14 mouse cellular contexts compared by ENCODE assay signal in genomic region chr13:113947546-113947945, GRCm38 (mm10).
DNase-seq lines count a peak whose midpoint lies in the region; ATAC-seq and TF ChIP-seq lines count a peak whose summit lies in the region.
"Had no signal": no experiment of that assay in that cellular context is flagged by ENCODE, and none has a peak within 500 bp of the region (broad histone marks: within the 10 kb centered on the region; RNA-seq: fewer than 3 reads in every experiment).

No protein-coding gene starts in this region.

- H3K79me2 ChIP-seq in liver, adult 2 months (ENCODE audit: control insufficient read depth, insufficient read depth, low read length), result no peaks in the 10 kb centered on the region

- no peak overlapping the region for H3K4me3 ChIP-seq in liver, adult 2 months (ENCODE audit: insufficient read depth, low read depth, low read length)
- H3K4me3 ChIP-seq in liver, postnatal 0 days (ENCODE audit: low read depth, low read length), result no peak overlapping the region
- H3K4me3 ChIP-seq: embryonic facial prominence, embryonic 13.5 days; limb, embryonic 13.5 days; midbrain, embryonic 13.5 days had no signal

- H3K9me3 ChIP-seq in liver, postnatal 0 days (ENCODE audit: low read length), result no peaks in the 10 kb centered on the region
- H3K9me3 ChIP-seq: embryonic facial prominence, embryonic 13.5 days; limb, embryonic 13.5 days; midbrain, embryonic 13.5 days had no signal

- H3K36me3 ChIP-seq in liver, adult 2 months (ENCODE audit: control insufficient read depth, insufficient read depth, low read length), result no peaks in the 10 kb centered on the region
- H3K36me3 ChIP-seq in liver, postnatal 0 days (replicated peaks; ENCODE audit: insufficient read depth, low read length), result no peaks in the 10 kb centered on the region
- H3K36me3 ChIP-seq: embryonic facial prominence, embryonic 13.5 days; limb, embryonic 13.5 days; midbrain, embryonic 13.5 days had no signal

- no peak overlapping the region for H3K4me2 ChIP-seq in liver, postnatal 0 days (ENCODE audit: low read depth, low read length)
- H3K4me2 ChIP-seq: embryonic facial prominence, embryonic 13.5 days; limb, embryonic 13.5 days; midbrain, embryonic 13.5 days had no signal

- peak; percentile 27 for DNase-seq in adrenal gland, postnatal 14 days
- DNase-seq in adrenal gland, postnatal 25 days, result no peak
- no peak for DNase-seq in frontal cortex, postnatal 36 days (ENCODE audit: low spot score in 2 of 2)
- DNase-seq in liver, adult 2 months (ENCODE audit: extremely low read depth, low read depth, low spot score), result peak; percentile 11
- no peak for DNase-seq in liver, postnatal 0 days
- DNase-seq in NIH3T3 (ENCODE audit: low read depth), result peak; percentile 71
- no peak for DNase-seq in urinary bladder, postnatal 4 days (ENCODE audit: low spot score in 2 of 2)
- DNase-seq: cerebellum, adult 11 months had no signal

- no peak for TF ChIP-seq CTCF in liver, adult 2 months (IDR thresholded peaks at IDR 0.05; ENCODE audit: low read depth, low read length)
- TF ChIP-seq CTCF in liver, postnatal 0 days (IDR thresholded peaks at IDR 0.05; ENCODE audit: low read depth), result no peak

- peak; percentile 69 for ATAC-seq in frontal cortex, adult (ENCODE audit: low TSS enrichment)
- no peak for ATAC-seq in liver, postnatal 0 days
- ATAC-seq: inflammation-experienced regulatory T-cells, adult 6 months; midbrain, embryonic 13.5 days had no signal

- no peaks in the 10 kb centered on the region; the same call in 1 of the 2 replicates for H3K4me1 ChIP-seq in liver, adult 2 months (ENCODE audit: control insufficient read depth, insufficient read depth, low read length)
- H3K4me1 ChIP-seq in liver, postnatal 0 days (ENCODE audit: insufficient read depth), result no peaks in the 10 kb centered on the region

- H3K27me3 ChIP-seq in liver, adult 2 months (ENCODE audit: control insufficient read depth, insufficient read depth, low read length), result no peaks in the 10 kb centered on the region
- H3K27me3 ChIP-seq in liver, postnatal 0 days (ENCODE audit: insufficient read depth, low read length), result no peaks in the 10 kb centered on the region
- H3K27me3 ChIP-seq: embryonic facial prominence, embryonic 13.5 days; limb, embryonic 13.5 days; midbrain, embryonic 13.5 days had no signal

- no peak overlapping the region for H3K27ac ChIP-seq in liver, adult 2 months (replicated peaks; ENCODE audit: insufficient read depth, low read depth, low read length)
- no peak overlapping the region for H3K27ac ChIP-seq in liver, postnatal 0 days (ENCODE audit: low read depth)
- H3K27ac ChIP-seq: embryonic facial prominence, embryonic 13.5 days; kidney, postnatal 0 days; limb, embryonic 13.5 days; midbrain, embryonic 13.5 days had no signal

- TF ChIP-seq POLR2A in liver, adult 2 months (IDR thresholded peaks at IDR 0.05; ENCODE audit: extremely low read depth, insufficient read depth, low read length), result no peak

- no peak overlapping the region for H3K9ac ChIP-seq in liver, adult 2 months (ENCODE audit: low read depth, low read length)
- H3K9ac ChIP-seq in liver, postnatal 0 days (replicated peaks), result no peak overlapping the region
- H3K9ac ChIP-seq: embryonic facial prominence, embryonic 13.5 days; limb, embryonic 13.5 days; midbrain, embryonic 13.5 days had no signal

- no peak for TF ChIP-seq EP300 in liver, postnatal 0 days (IDR thresholded peaks at IDR 0.05; ENCODE audit: low read depth)

- WGBS in liver, adult 2 months, result 63% methylated on average over 4 of the region's 4 CpGs
- WGBS in liver, postnatal 0 days (ENCODE audit: insufficient replicate concordance), result 65% methylated on average over 4 of the region's 4 CpGs

Comparison
In these comparisons a context has a peak if more than half of its experiments do, and no peak if none do; other contexts are left out.
1. DNase-seq: peak in adrenal gland, postnatal 14 days (single experiment), liver, adult 2 months (single experiment) and NIH3T3 (single experiment); none in adrenal gland, postnatal 25 days (single experiment), frontal cortex, postnatal 36 days (0 of 2), liver, postnatal 0 days (single experiment) and urinary bladder, postnatal 4 days (0 of 2).